8 mouse cellular contexts compared by ENCODE assay signal in genomic region chr7:36133658-36134143, GRCm38 (mm10).
DNase-seq lines count a peak whose midpoint lies in the region; ATAC-seq lines count a peak whose summit lies in the region.

No protein-coding gene starts in this region.

- H3K27ac ChIP-seq in heart, embryonic 11.5 days (ENCODE audit: low read depth, low read length): no peak overlapping the region
- H3K27ac ChIP-seq in midbrain, embryonic 16.5 days (ENCODE audit: low read length): peak overlapping the region; percentile 38; the same call in 1 of the 2 replicates

- peak; percentile 77 for DNase-seq in retina, postnatal 1 day
- no peak for DNase-seq in retina, embryonic 14.5 days (ENCODE audit: low spot score)
- DNase-seq in kidney, postnatal 10 days: peak; percentile 65
- no peak for DNase-seq in gastrocnemius, adult 18-20 months (ENCODE audit: low spot score)
- no peak for DNase-seq in layer of hippocampus, postnatal 36 days
- DNase-seq in c-Kit-positive CD71-positive TER-119-positive erythroid progenitor cells, embryonic 14.5 days (ENCODE audit: low spot score): no peak

- no peak overlapping the region for H3K9ac ChIP-seq in heart, embryonic 11.5 days (ENCODE audit: low read depth, low read length)
- no peak overlapping the region for H3K9ac ChIP-seq in midbrain, embryonic 16.5 days (ENCODE audit: low read depth, low read length)

- no peak overlapping the region for H3K4me3 ChIP-seq in heart, embryonic 11.5 days (ENCODE audit: low read depth, low read length)
- no peak overlapping the region for H3K4me3 ChIP-seq in midbrain, embryonic 16.5 days (ENCODE audit: low read depth, low read length)

- no peaks in the 10 kb centered on the region for H3K36me3 ChIP-seq in heart, embryonic 11.5 days (ENCODE audit: control insufficient read depth, insufficient read depth, low read length)
- H3K36me3 ChIP-seq in midbrain, embryonic 16.5 days (ENCODE audit: control insufficient read depth, insufficient read depth, low read length): no peaks in the 10 kb centered on the region

- no peaks in the 10 kb centered on the region for H3K27me3 ChIP-seq in heart, embryonic 11.5 days (ENCODE audit: control insufficient read depth, insufficient read depth, low read length)
- H3K27me3 ChIP-seq in midbrain, embryonic 16.5 days (ENCODE audit: control insufficient read depth, insufficient read depth, low read depth, low read length): no peaks in the 10 kb centered on the region; the same call in 1 of the 2 replicates

- no peak overlapping the region; the same call in 1 of the 2 replicates for H3K4me2 ChIP-seq in heart, embryonic 11.5 days
- peak overlapping the region; percentile 15 for H3K4me2 ChIP-seq in midbrain, embryonic 16.5 days (ENCODE audit: low read length)

- ATAC-seq in heart, embryonic 11.5 days (replicated peaks; ENCODE audit: insufficient number of reproducible peaks, low FRiP score, low TSS enrichment): peak; percentile 57; the same call in 1 of the 2 replicates
- ATAC-seq in midbrain, embryonic 16.5 days: peak; percentile 68

- no peaks in the 10 kb centered on the region for H3K9me3 ChIP-seq in heart, embryonic 11.5 days (replicated peaks; ENCODE audit: control insufficient read depth, low read length)
- H3K9me3 ChIP-seq in midbrain, embryonic 16.5 days (replicated peaks; ENCODE audit: control insufficient read depth, low read length, poor library complexity, severe bottlenecking): no peaks in the 10 kb centered on the region

- 12% methylated on average over 8 of the region's 8 CpGs for WGBS in heart, embryonic 11.5 days (ENCODE audit: insufficient replicate concordance)
- 6% methylated on average over 8 of the region's 8 CpGs for WGBS in midbrain, embryonic 16.5 days

- H3K4me1 ChIP-seq in heart, embryonic 11.5 days (ENCODE audit: control insufficient read depth, insufficient read depth, low read length): no peaks in the 10 kb centered on the region
- H3K4me1 ChIP-seq in midbrain, embryonic 16.5 days (ENCODE audit: control insufficient read depth, insufficient read depth, low read length): peaks cover 7% of the 10 kb centered on the region

Comparison
In these comparisons a context has a peak if more than half of its experiments do, and no peak if none do; other contexts are left out.
1. DNase-seq: peak in retina, postnatal 1 day (single experiment) and kidney, postnatal 10 days (single experiment); none in retina, embryonic 14.5 days (single experiment), gastrocnemius, adult 18-20 months (single experiment), layer of hippocampus, postnatal 36 days (0 of 2) and c-Kit-positive CD71-positive TER-119-positive erythroid progenitor cells, embryonic 14.5 days (single experiment).